Mouse (Mus musculus) macrophage (primary cell): ENCODE measurements around the gene Krt26. TPM values are rescaled to one million over a fixed set of nuclear protein-coding genes. Genes with fewer than 3 reads are reported as not detected.

Source experiments
- polyA plus RNA-seq: library from polyadenylated mRNA; stranded (reverse); fragments of 250-400 nt; gene quantifications from 3 replicates; pipeline ENCODE4 v1.2.4, GENCODE M21; 2018; ENCODE audit warnings: inconsistent platforms

The Krt26 gene
- polyA plus RNA-seq, 1 experiment from 2014 or later, result not detected

Other genes with a start within 250 kb of the Krt26 start
- 0.88 to 2.5 TPM (median 0.97 TPM) in 3 replicates for gene Tns4, start 248.7 kb downstream of the Krt26 start, polyA plus RNA-seq
- gene Ccr7, start 182.9 kb downstream of the Krt26 start, polyA plus RNA-seq, result 0.98 to 2.3 TPM (median 1.1 TPM) in 3 replicates
- gene Smarce1, start 106.9 kb downstream of the Krt26 start, polyA plus RNA-seq, result 54.8 to 118 TPM (median 76.8 TPM) in 3 replicates
- not detected in 3 replicates for gene Krt222, start 93.9 kb downstream of the Krt26 start, polyA plus RNA-seq
- gene Krt24, start 52.7 kb downstream of the Krt26 start, polyA plus RNA-seq, result not detected in 3 replicates
- not detected in 3 replicates for gene Krt25, start 15.0 kb downstream of the Krt26 start, polyA plus RNA-seq
- gene Krt27, start 13.1 kb upstream of the Krt26 start, polyA plus RNA-seq, result not detected in 3 replicates
- not detected in 3 replicates for gene Krt28, start 36.9 kb upstream of the Krt26 start, polyA plus RNA-seq
- gene Krt10, start 51.4 kb upstream of the Krt26 start, polyA plus RNA-seq, result 1.2 to 2.7 TPM (median 2.0 TPM) in 3 replicates
- not detected in 3 replicates for gene Krt12, start 84.3 kb upstream of the Krt26 start, polyA plus RNA-seq
- not detected in 3 replicates for gene Krt20, start 100.2 kb upstream of the Krt26 start, polyA plus RNA-seq
- not detected in 3 replicates for gene Krt23, start 155.2 kb upstream of the Krt26 start, polyA plus RNA-seq
- gene Krt39, start 183.4 kb upstream of the Krt26 start, polyA plus RNA-seq, result not detected in 3 replicates
- not detected in 3 replicates for gene Krt40, start 205.2 kb upstream of the Krt26 start, polyA plus RNA-seq
- not detected in 3 replicates for gene Krtap3-3, start 212.9 kb upstream of the Krt26 start, polyA plus RNA-seq
- gene Krtap3-2, start 218.9 kb upstream of the Krt26 start, polyA plus RNA-seq, result not detected in 3 replicates
- not detected in 3 replicates for gene Gm11939, start 221.5 kb upstream of the Krt26 start, polyA plus RNA-seq
- not detected in 3 replicates for gene Krtap3-1, start 228.7 kb upstream of the Krt26 start, polyA plus RNA-seq
- not detected in 3 replicates for gene Krtap1-5, start 243.1 kb upstream of the Krt26 start, polyA plus RNA-seq
- not detected in 3 replicates for gene Krtap1-4, start 245.7 kb upstream of the Krt26 start, polyA plus RNA-seq